Mouse (Mus musculus): Measurements from ENCODE around the gene Gys1.

DNA sequence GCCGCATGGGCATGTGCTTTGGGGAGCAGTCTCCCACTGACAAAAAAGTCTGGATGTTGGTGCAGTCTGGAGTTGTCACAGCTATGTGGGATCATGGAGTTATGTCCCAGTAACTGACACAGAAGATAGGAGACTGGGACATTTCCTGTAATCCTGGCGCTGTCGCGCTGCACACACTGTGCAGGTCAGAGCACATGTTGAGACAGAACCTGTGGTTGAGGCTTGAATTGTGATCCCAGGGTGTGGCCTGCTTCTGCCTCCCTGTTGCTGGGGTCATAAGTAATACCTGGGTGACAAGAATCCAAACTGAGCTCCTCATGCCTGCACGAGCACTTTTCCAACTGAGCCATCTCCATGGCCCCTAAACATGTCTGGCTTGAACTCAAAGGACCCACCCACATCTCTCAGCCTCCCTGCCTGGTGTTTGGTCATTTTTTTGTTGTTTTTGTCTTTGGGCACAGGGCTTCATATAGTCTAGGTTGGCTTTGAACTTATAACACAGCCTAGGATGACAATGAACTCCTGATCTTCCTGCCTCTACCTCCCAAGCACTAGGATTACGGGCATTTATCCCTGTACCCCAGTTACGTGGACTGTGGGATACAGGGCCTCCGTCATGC is 57.7 kb downstream of the Gys1 start:
- TF ChIP-seq CTCF (IDR thresholded peaks at IDR 0.05; ENCODE audit: low read depth) (no peak), EP300 (optimal IDR thresholded peaks at IDR 0.05) (no peak)

Data from stomach, postnatal 0 days (tissue).